Mouse (Mus musculus): ENCODE measurements around the gene Pde4d. TPM values are rescaled to one million over a fixed set of nuclear protein-coding genes. Genes with fewer than 3 reads are reported as not detected.

Pde4d gene
- polyA plus RNA-seq, 1 experiment from 2014 or later: 12.4 TPM

DNA sequence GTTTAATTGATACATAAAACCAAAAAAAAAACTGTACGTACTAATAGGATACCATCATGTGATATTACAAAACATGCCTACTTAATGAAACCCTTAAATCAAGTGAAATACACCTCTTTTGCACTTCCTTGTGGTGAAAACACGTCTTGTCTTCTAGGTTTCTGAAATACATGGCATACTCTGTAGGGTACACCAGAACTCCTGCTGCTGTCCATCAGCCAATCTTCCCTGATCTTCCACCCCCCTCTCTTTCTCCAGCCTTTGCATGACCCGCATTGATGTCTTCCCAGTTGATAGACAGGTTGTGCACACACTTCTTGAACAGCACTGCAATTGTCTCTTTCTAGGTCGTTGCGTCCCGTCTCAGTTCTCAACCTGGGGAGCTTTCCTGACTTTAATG, 1470.5 kb downstream of the Pde4d start:
- Histone ChIP-seq H3K9ac (no peak overlapping the region), H3K36me3 (no peaks in the 10 kb centered on the region), H3K27ac (no peak overlapping the region), H3K4me1 (peaks cover 5% of the 10 kb centered on the region; the same call in 1 of the 2 replicates), H3K4me2 (replicated peaks) (no peak overlapping the region), H3K27me3 (replicated peaks) (no peaks in the 10 kb centered on the region), H3K4me3 (no peak overlapping the region), H3K9me3 (no peaks in the 10 kb centered on the region)
- WGBS: 87% methylated on average over 6 of the region's 6 CpGs
- ATAC-seq (ENCODE audit: low FRiP score, low read depth): no peak

DNA sequence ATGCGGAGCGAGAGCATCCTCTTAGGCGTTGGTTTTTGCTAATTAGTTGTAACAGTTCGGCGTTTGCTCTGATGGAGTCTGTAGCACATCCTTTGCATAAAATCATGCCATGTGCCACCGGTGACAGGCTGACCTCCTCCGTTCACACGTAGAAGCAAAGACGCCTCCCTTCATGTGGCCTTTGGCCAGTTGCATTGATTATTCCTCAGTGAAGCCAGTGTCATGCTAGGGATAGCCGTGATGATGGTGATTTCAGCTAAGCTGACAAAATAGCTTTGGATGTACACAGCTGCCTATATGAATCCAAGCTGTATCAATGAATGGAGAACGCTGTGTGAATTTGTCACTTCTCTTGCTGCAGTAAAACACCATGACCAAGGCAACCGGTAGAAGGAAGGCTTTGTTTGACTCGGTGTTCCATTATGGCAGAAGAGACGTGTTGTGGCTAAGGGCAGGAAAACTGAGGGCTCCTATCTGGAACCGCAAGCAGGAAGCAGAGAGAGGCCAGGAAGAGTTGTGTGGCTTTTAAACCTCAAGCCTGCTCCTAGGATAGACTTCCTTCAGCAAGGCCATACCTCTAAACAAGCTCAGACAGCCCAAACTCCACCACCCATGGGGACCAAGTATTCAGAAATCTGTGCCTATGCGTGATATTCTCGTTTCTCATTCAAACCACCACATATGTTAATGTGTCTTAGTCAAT, 1471.7 kb downstream of the Pde4d start:
- no peak overlapping the region for H3K27ac ChIP-seq
- no peaks in the 10 kb centered on the region for H3K27me3 ChIP-seq (replicated peaks)
- WGBS: 87% methylated on average over 17 of the region's 17 CpGs
- H3K4me3 ChIP-seq: no peak overlapping the region
- no peak overlapping the region for H3K4me2 ChIP-seq (replicated peaks)
- H3K4me1 ChIP-seq: 0 out of 2 replicates have a peak, but pooled peaks cover under 1% of the 10 kb centered on the region
- H3K36me3 ChIP-seq: no peaks in the 10 kb centered on the region
- H3K9me3 ChIP-seq: no peaks in the 10 kb centered on the region
- no peak overlapping the region for H3K9ac ChIP-seq
- no peak for ATAC-seq (ENCODE audit: low FRiP score, low read depth)

DNA sequence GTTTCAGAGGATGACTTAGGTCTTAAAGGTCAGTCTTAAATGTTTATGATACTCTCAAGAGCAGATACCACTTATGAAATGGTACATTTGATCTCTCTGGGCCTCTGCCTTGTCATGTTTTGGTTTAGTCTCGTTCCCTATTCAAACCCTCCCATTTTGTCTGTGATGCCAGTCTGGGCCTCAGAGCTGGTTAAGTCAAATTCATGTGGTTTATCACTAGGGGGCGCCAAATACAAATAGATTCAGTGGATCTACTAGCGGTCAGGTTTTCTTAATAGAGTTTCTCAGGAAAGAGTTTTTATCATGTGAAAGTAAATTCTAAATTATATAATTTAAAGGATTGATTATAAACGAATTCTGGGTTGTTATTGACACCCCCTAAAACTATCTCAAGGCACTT, 1472.5 kb downstream of the Pde4d start:
- Histone ChIP-seq H3K4me1 (0 out of 2 replicates have a peak, but pooled peaks cover 4% of the 10 kb centered on the region), H3K27ac (no peak overlapping the region), H3K9me3 (no peaks in the 10 kb centered on the region), H3K27me3 (replicated peaks) (no peaks in the 10 kb centered on the region), H3K9ac (no peak overlapping the region), H3K4me2 (replicated peaks) (no peak overlapping the region), H3K4me3 (no peak overlapping the region), H3K36me3 (no peaks in the 10 kb centered on the region)
- no peak for ATAC-seq (ENCODE audit: low FRiP score, low read depth)
- 5% methylated on average over 4 of the region's 4 CpGs for WGBS

DNA sequence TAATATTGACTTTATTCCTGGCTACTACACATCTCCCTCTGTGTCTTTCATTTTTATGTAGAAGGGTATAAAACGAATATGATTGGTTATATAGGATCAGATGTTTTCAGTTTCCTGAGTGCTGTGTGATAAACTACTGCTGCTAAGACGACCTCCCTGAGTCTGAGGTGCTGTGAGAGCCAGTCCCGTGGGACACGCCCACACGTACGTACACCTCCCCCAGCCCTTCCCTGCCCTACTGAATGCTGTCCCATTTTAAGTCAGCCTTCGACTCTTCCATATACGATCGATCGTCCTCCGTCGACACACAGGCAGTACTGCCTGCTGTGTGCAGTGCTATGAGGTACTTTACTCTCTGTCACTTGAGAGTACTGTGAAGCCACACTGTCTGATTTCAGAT, 1473.0 kb downstream of the Pde4d start:
- no peak for ATAC-seq (ENCODE audit: low FRiP score, low read depth)
- 76% methylated on average over 12 of the region's 12 CpGs for WGBS
- no peak overlapping the region for H3K4me2 ChIP-seq (replicated peaks)

DNA sequence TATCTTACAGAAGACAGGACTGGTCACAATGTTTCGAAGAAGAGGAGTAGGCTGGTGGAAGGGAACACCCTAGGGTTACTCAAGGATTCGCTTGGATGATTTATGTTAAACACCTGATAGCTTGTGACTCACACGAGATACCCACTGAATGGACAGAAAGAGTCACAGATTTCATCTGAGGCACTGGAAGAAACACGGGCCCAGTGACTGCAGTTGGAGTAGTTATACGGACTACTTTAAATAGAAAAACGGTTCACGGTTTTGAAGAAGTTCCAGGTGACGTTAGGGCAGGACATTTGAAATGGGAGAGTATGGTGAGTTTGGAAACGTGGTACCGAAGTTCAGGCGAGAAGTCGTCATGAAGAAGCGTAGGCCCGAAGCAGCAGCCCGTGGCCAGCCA, 1475.0 kb downstream of the Pde4d start:
- no peak overlapping the region for H3K4me3 ChIP-seq
- no peak overlapping the region for H3K9ac ChIP-seq
- H3K4me2 ChIP-seq (replicated peaks): no peak overlapping the region
- H3K27ac ChIP-seq: no peak overlapping the region
- H3K4me1 ChIP-seq: 0 out of 2 replicates have a peak, but pooled peaks cover 4% of the 10 kb centered on the region
- H3K27me3 ChIP-seq (replicated peaks): no peaks in the 10 kb centered on the region
- H3K36me3 ChIP-seq: no peaks in the 10 kb centered on the region
- H3K9me3 ChIP-seq: no peaks in the 10 kb centered on the region
- no peak for ATAC-seq (ENCODE audit: low FRiP score, low read depth)
- 91% methylated on average over 15 of the region's 15 CpGs for WGBS

More for the DNA sequence above, 1473.0 kb downstream of the Pde4d start:
- no peak overlapping the region for H3K9ac ChIP-seq
- H3K4me1 ChIP-seq: 0 out of 2 replicates have a peak, but pooled peaks cover 4% of the 10 kb centered on the region
- no peak overlapping the region for H3K4me3 ChIP-seq
- H3K27ac ChIP-seq: no peak overlapping the region
- H3K9me3 ChIP-seq: no peaks in the 10 kb centered on the region
- H3K36me3 ChIP-seq: no peaks in the 10 kb centered on the region
- H3K27me3 ChIP-seq (replicated peaks): no peaks in the 10 kb centered on the region

DNA sequence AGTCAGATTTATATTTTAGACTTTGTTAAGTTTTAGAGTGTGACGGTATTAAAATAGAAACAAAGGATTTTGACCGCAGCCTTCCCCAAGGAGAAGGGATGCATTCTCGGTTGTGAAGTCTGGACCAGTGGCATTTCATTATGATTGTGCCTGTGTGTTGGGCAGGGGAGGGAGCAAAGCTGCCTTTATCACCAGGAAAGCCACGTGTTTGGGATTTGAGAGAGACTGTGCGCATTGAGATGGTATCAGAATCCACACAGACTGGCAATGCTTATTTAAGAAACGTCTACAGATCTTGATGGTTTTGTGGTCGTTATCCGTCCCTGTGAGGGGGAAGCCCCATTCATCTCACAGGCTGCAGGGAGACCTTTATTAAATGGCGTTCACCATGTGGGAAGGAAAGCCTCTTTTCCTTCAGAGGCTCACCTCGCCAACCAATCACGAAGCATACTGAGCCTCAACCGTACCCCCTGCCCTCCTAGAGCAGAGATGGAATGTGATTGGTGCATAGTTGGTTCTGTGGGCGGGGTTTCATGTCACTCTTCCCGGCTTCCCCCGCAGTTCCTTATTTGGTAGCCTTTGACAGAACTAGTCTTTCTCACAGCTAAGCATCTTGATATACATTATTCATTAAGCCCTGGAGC, 1476.7 kb downstream of the Pde4d start:
- H3K36me3 ChIP-seq: no peaks in the 10 kb centered on the region
- peak; percentile 92 for ATAC-seq (ENCODE audit: low FRiP score, low read depth)
- H3K9ac ChIP-seq: no peak overlapping the region
- no peaks in the 10 kb centered on the region for H3K27me3 ChIP-seq (replicated peaks)
- peak overlapping the region; percentile 45 for H3K4me2 ChIP-seq (replicated peaks)
- 0 out of 2 replicates have a peak, but pooled peaks cover 4% of the 10 kb centered on the region for H3K4me1 ChIP-seq
- no peak overlapping the region for H3K4me3 ChIP-seq
- no peaks in the 10 kb centered on the region for H3K9me3 ChIP-seq
- 0 out of 2 replicates have a peak overlapping the region, but pooled peaks have one; percentile 2 for H3K27ac ChIP-seq
- WGBS: 34% methylated on average over 15 of the region's 15 CpGs

DNA sequence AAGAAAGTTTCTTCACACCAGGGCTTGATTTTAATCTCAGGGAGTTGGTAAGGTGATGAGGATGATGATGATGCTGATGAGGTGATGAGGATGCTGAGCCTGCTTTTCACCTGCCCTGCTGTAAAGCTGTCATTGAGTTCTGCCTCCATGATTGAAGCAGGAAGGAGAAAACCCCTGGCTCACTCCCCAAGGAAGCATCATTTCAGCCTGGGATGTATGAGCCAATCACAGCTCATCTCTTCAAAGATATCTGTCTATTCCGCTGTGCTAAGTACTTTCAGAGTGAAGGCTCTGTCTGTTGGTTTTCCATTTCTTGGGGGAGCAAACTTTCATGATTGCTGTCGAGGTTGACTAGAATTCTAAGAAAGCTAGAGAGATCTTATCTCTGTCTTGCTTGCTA, 1478.0 kb downstream of the Pde4d start:
- H3K36me3 ChIP-seq: no peaks in the 10 kb centered on the region
- no peak overlapping the region for H3K4me3 ChIP-seq
- no peaks in the 10 kb centered on the region for H3K9me3 ChIP-seq
- H3K9ac ChIP-seq: no peak overlapping the region
- H3K27me3 ChIP-seq (replicated peaks): no peaks in the 10 kb centered on the region
- no peak for ATAC-seq (ENCODE audit: low FRiP score, low read depth)
- no peak overlapping the region for H3K27ac ChIP-seq
- H3K4me2 ChIP-seq (replicated peaks): no peak overlapping the region; the same call in 1 of the 2 replicates
- 0 out of 2 replicates have a peak, but pooled peaks cover 4% of the 10 kb centered on the region for H3K4me1 ChIP-seq
- 77% methylated on average over 2 of the region's 2 CpGs for WGBS

DNA sequence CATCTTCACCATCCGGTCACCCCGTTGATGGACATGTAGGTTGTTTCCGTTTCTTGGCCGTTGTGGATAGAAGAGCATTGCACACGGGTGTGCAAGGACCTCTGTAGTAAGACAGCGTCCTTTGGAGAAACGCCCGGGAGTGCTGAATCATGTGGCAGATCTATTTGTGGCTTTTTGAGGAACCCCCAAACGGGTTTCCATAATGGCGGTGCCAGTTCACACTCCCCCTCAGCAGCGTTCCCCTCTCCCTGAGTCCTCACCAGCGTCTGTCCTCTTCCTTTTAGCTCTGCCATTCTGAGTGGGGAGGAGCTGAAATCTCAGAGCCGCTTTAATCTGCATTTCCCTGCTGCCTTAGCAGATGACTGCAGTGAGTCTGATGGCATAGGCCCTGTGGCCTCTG, 1482.9 kb downstream of the Pde4d start:
- no peaks in the 10 kb centered on the region for H3K9me3 ChIP-seq
- H3K4me2 ChIP-seq (replicated peaks): no peak overlapping the region
- peaks cover 6% of the 10 kb centered on the region for H3K36me3 ChIP-seq
- no peaks in the 10 kb centered on the region for H3K27me3 ChIP-seq (replicated peaks)
- H3K27ac ChIP-seq: no peak overlapping the region
- ATAC-seq (ENCODE audit: low FRiP score, low read depth): no peak
- WGBS: 94% methylated on average over 13 of the region's 13 CpGs
- H3K4me1 ChIP-seq: no peaks in the 10 kb centered on the region
- H3K9ac ChIP-seq: no peak overlapping the region
- no peak overlapping the region for H3K4me3 ChIP-seq

GRCm38 (mm10) chr13:109933554-109933953, 1483.8 kb downstream of the Pde4d start:
- WGBS: 89% methylated on average over 7 of the region's 7 CpGs
- no peak for ATAC-seq (ENCODE audit: low FRiP score, low read depth)
- peaks cover 6% of the 10 kb centered on the region for H3K36me3 ChIP-seq
- H3K4me3 ChIP-seq: no peak overlapping the region
- H3K27me3 ChIP-seq (replicated peaks): no peaks in the 10 kb centered on the region
- H3K27ac ChIP-seq: no peak overlapping the region
- H3K9ac ChIP-seq: no peak overlapping the region
- no peaks in the 10 kb centered on the region for H3K9me3 ChIP-seq
- H3K4me1 ChIP-seq: no peaks in the 10 kb centered on the region
- H3K4me2 ChIP-seq (replicated peaks): no peak overlapping the region

DNA sequence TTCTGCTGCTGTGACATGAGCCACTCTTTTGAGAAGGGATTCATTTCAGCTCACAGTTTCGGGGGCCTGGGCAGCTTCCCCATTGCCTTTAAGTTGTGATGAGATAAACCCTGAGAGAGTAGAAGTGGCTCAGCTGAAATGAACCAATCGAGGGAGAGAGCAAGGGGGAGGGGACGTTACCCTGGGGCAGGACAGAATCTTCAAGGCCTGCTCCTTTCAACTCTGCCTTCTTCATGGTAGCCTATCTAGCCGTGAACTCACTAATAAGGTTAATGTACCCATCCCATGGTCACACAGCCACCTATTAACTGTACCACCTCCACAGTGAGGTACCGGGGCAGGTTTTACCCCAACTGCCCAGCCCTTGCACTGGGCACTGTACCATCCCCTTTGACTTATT, 1487.1 kb downstream of the Pde4d start:
- Histone ChIP-seq H3K27me3 (replicated peaks) (no peaks in the 10 kb centered on the region), H3K27ac (no peak overlapping the region), H3K36me3 (peaks cover 6% of the 10 kb centered on the region), H3K9me3 (no peaks in the 10 kb centered on the region), H3K4me3 (no peak overlapping the region), H3K9ac (no peak overlapping the region), H3K4me1 (no peaks in the 10 kb centered on the region), H3K4me2 (replicated peaks) (no peak overlapping the region)
- WGBS: 91% methylated on average over 5 of the region's 5 CpGs
- no peak for ATAC-seq (ENCODE audit: low FRiP score, low read depth)

GRCm38 (mm10) chr13:109944822-109945551, 1495.2 kb downstream of the Pde4d start:
- Histone ChIP-seq H3K27ac (no peak overlapping the region), H3K27me3 (replicated peaks) (no peaks in the 10 kb centered on the region), H3K36me3 (peaks cover 17% of the 10 kb centered on the region), H3K9ac (no peak overlapping the region), H3K4me2 (replicated peaks) (no peak overlapping the region), H3K9me3 (no peaks in the 10 kb centered on the region), H3K4me1 (no peaks in the 10 kb centered on the region), H3K4me3 (no peak overlapping the region)
- WGBS: 81% methylated on average over 7 of the region's 7 CpGs
- ATAC-seq (ENCODE audit: low FRiP score, low read depth): no peak

GRCm38 (mm10) chr13:109951466-109951865, 1501.7 kb downstream of the Pde4d start:
- 80% methylated on average over 14 of the region's 14 CpGs for WGBS
- H3K27me3 ChIP-seq (replicated peaks): no peaks in the 10 kb centered on the region
- H3K36me3 ChIP-seq: peaks cover 37% of the 10 kb centered on the region
- no peak for ATAC-seq (ENCODE audit: low FRiP score, low read depth)
- H3K4me2 ChIP-seq (replicated peaks): no peak overlapping the region
- no peak overlapping the region for H3K27ac ChIP-seq
- H3K9me3 ChIP-seq: no peaks in the 10 kb centered on the region
- no peak overlapping the region for H3K9ac ChIP-seq
- H3K4me3 ChIP-seq: no peak overlapping the region
- H3K4me1 ChIP-seq: no peaks in the 10 kb centered on the region
